10 mouse cellular contexts compared by ENCODE assay signal in the genomic region with DNA sequence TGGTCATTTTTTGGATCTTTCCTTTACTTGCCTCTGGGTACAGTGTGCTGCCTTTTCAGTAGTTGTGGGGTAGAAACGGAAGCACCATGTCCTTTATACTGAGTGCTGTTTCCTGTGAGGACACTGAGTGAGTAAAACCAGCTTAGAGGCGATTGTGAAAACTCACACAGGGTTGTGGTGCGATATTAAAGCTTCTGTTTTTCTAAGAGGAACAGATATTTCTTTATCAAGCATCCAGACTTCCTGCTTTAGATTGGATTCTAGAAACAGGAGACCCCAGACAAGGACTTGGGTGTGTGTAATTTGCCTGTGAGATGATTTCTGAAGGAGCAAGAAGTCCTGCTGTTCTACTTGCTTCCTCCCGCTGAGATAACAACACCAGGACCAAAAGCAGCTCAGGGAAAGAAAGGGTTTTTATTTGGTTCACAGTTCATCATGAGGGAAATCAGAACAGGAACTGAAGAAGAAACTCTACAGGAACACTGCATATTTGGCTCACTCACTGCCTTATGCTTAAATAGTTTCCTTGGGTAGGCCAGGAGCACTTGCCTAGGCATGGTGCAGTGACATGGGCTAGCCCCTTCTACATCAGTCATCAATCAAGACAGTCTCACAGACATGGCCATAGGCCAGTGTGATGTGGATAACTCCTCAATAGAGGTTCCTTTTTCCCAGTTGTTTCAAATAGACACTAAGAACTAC.
DNase-seq lines count a peak whose midpoint lies in the region; TF ChIP-seq lines count a peak whose summit lies in the region.
"Had no signal": no experiment of that assay in that cellular context is flagged by ENCODE, and none has a peak within 500 bp of the region (broad histone marks: within the 10 kb centered on the region; RNA-seq: fewer than 3 reads in every experiment).

No protein-coding gene starts in this region.

- no peak for DNase-seq in left cerebral cortex, adult 2 months (ENCODE audit: extremely low spot score in 1 of 2, low spot score in 2 of 2)
- no peak for DNase-seq in left cerebral cortex, adult 18-20 months (ENCODE audit: low spot score in 2 of 2)
- DNase-seq in heart, postnatal 10 days = peak; percentile 20 to 23
- peak; percentile 29 for DNase-seq in naive thymus-derived CD4-positive, alpha-beta T cell, adult 2 months (ENCODE audit: low read depth)
- DNase-seq in urinary bladder, adult 2 months (ENCODE audit: low spot score) = no peak
- no peak for DNase-seq in ovary, adult 18-20 months (ENCODE audit: low spot score)
- DNase-seq: cerebellum, adult 9-11 months; thymus, adult 18-20 months had no signal

- peaks cover 10% of the 10 kb centered on the region; the same call in 1 of the 2 replicates for H3K4me1 ChIP-seq in brown adipose tissue, adult 24 weeks (ENCODE audit: control insufficient read depth, insufficient read depth, insufficient read length, low read length)
- H3K4me1 ChIP-seq: limb, embryonic 15.5 days had no signal

- H3K4me3 ChIP-seq in left cerebral cortex, adult 2 months = no peak overlapping the region
- no peak overlapping the region for H3K4me3 ChIP-seq in brown adipose tissue, adult 24 weeks (ENCODE audit: insufficient read depth, low read depth, low read length)
- H3K4me3 ChIP-seq: limb, embryonic 15.5 days had no signal

- TF ChIP-seq CTCF in left cerebral cortex, adult 2 months (IDR thresholded peaks at IDR 0.05) = no peak

- intact Hi-C loops in left cerebral cortex, adult 2 months (cut with DNase I) = no loop called here
- intact Hi-C loops in heart, postnatal 10 days (cut with DNase I) = no loop called here

- peak overlapping the region; percentile 30; the same call in 1 of the 2 replicates for H3K27ac ChIP-seq in left cerebral cortex, adult 2 months
- peak overlapping the region; percentile 83 for H3K27ac ChIP-seq in brown adipose tissue, adult 24 weeks (replicated peaks; ENCODE audit: low read depth, low read length)
- H3K27ac ChIP-seq: limb, embryonic 15.5 days had no signal

Comparison
In these comparisons a context has a peak if more than half of its experiments do, and no peak if none do; other contexts are left out.
1. DNase-seq: peak in heart, postnatal 10 days (2 of 2) and naive thymus-derived CD4-positive, alpha-beta T cell, adult 2 months (single experiment); none in left cerebral cortex, adult 2 months (0 of 2), left cerebral cortex, adult 18-20 months (0 of 2), urinary bladder, adult 2 months (single experiment) and ovary, adult 18-20 months (single experiment).